Mouse (Mus musculus): Measurements from ENCODE around the gene Try10.
"Not testable (repeated sequence)": the region's sequence is repeated elsewhere in the genome, so short reads cannot be mapped to it uniquely, and the experiment has no call there.

The Try10 gene

DNA sequence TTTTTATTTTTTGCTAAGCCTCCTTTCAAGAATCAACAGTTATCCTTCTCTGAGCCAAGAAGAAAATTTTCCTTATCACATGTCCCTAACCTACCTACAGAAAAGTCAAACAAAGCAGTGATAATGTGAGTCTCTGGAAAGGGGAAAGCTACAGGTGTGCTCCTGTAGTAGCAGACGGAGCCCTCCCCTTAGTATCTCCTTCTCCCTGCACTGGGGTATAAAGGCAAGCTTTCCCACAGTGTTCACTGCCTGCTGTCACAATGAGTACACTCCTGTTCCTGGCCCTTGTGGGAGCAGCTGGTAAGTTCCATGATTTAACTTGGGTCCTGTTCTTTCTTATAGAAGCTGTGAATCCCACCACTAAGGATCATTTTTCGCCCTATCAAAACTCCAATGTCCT is at the start of gene Try10:
TSS of gene Try10 (plus strand) at position 174 of the 400 bp plus-strand sequence.
- no peak for DNase-seq (ENCODE audit: low spot score)

DNA sequence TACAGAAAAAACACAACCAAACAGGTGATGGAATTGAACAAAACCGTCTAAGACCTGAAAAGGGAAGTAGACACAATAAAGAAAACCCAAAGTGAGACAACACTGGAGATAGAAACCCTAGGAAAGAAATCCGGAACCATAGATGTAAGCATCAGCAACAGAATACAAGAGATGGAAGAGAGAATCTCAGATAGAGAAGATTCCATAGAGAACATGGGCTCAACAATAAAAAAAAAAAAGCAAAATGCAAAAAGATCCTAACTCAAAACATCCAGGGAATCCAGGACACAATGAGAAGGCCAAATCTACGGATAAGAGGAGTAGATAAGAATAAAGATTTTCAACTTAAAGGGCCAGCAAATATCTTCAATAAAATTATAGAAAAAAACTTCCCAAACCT is 37.2 kb upstream of the Try10 start, which contains the start of gene Try5:
TSS of gene Try5 (minus strand) at position 101 of the 400 bp plus-strand sequence.
- DNase-seq (ENCODE audit: low spot score): not testable (repeated sequence)

DNA sequence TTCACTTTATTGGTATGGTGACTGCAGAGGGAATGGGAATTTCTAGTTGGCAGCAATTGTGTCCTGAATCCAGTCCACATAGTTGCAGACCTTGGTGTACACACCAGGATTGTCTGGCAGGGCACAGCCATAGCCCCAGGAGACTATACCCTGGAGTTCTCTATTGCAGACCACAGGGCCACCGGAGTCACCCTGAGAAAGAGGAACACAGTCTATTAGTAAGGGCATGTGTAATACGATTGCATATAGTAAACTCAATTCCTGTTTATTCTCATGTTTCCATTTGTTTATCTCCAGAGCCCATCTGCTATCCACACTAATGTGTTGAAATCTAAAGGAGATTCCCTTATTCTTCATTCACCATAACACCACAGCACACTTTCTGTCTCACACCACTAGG is 19.9 kb downstream of the Try10 start:
- not testable (repeated sequence) for DNase-seq (ENCODE audit: low spot score)

DNA sequence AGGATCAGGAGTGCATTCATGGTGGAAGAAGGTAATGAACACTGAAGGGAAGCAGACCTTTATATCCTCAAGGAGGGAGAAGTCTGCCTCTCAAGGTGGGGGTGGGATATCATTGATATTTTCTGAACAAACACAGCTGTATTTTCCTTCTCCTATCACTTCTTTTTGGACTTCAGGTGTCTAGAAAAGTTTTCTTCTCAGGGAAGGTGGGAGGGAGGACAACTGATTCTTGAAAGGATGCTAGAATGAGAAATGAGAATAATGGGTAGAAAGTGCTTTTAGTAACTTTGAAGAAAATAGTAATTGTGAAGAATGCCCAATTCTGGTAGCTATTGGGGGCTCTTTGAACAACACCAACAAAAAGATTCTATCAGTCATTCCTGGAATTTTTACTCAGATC is 23.7 kb downstream of the Try10 start, which contains the start of gene Prss3:
TSS of gene Prss3 (minus strand) at position 101 of the 400 bp plus-strand sequence.
- not testable (repeated sequence) for DNase-seq (ENCODE audit: low spot score)

DNA sequence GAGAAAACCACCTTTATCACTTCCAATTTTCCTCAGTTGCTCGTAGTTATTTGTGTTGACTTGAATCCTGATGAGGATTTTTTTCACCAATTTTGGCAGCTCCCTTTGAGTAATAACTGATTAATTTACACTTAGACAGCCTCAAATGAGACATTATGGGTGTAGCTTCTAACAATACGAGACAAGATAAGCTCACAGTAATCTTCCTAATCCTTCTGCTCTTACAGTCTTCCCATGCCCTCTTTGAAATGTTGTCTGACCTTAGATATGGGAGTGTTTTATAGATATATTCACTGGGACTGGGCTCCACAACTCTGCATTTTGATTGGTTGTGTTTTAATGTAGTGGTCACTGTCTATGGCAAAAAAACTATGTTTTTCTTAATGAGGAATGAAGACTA is 32.9 kb downstream of the Try10 start:
- DNase-seq (ENCODE audit: low spot score): no peak

DNA sequence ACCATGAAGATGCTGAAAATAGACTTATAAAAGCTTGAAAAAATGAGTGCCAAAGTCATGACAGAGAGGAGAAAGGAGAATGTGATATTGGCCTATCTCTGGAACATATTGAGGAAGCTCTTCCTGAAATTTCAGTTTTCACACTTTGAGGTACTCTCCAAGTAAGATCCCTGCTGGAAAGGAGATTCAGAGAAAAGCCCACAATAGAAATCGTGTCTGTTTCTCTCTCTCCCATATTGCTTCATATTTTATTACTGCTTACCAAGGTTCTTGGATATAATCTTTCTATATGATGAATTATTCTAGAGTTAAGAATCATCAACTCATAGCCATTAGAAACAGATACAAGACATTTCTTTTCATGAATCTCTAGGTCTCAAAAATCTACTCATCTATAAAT is 37.7 kb downstream of the Try10 start:
- DNase-seq (ENCODE audit: low spot score): not testable (repeated sequence)

DNA sequence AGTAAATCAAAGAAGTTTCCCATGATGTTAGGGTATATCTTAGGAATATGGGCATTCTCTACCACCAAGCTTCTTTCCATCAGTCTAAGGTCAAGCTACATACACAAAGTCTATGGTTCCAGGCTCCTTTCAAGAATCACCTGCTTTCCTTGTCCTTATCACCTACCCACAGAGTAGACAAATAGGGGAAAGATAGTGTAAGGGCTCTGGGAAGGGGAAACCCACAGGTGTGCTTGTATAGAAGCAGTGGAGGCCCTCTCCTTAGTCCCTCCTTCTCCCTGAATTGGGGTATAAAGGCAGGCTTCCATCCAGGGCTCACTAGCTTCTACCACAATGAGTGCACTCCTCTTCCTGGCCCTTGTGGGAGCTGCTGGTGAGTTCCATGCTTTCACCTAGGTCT is 38.2 kb downstream of the Try10 start, which contains the start of gene Gm5771:
TSS of gene Gm5771 (plus strand) at position 301 of the 400 bp plus-strand sequence.
- not testable (repeated sequence) for DNase-seq (ENCODE audit: low spot score)
